Mouse (Mus musculus) fibroblast of lung, adult 2 months (primary cell): ENCODE data around the gene Gm12830.

ENCODE experiments used
- DNase-seq: peaks from one replicate; pipeline ENCODE4 v3.0.0-alpha.2; 2011; ENCODE audit warnings: low read depth

The Gm12830 gene

GRCm38 (mm10) chr4:114821567-114822192 lies at the start of gene Gm12830:
Gm12830 (plus strand) TSS chr4:114821722.
- DNase-seq, result peak; percentile 12

- DNase-seq, result no peak
Observed at GRCm38 (mm10) chr4:114773316-114773715, 48.2 kb upstream of the Gm12830 start.

GRCm38 (mm10) chr4:114777625-114778202 lies 43.8 kb upstream of the Gm12830 start:
- no peak for DNase-seq

GRCm38 (mm10) chr4:114778716-114779474 lies 42.6 kb upstream of the Gm12830 start:
- DNase-seq, result no peak

- no peak for DNase-seq
Observed at GRCm38 (mm10) chr4:114779475-114779757, 42.1 kb upstream of the Gm12830 start.

GRCm38 (mm10) chr4:114779758-114780546 lies 41.6 kb upstream of the Gm12830 start:
- peak; percentile 20 for DNase-seq

GRCm38 (mm10) chr4:114782851-114783250 lies 38.7 kb upstream of the Gm12830 start:
- DNase-seq, result no peak

- DNase-seq, result no peak
Observed at GRCm38 (mm10) chr4:114784735-114785134, 36.8 kb upstream of the Gm12830 start.

GRCm38 (mm10) chr4:114788856-114789255 lies 32.7 kb upstream of the Gm12830 start:
- DNase-seq, result no peak

GRCm38 (mm10) chr4:114791650-114792049 lies 29.9 kb upstream of the Gm12830 start:
- DNase-seq, result no peak

- no peak for DNase-seq
Observed at GRCm38 (mm10) chr4:114793836-114794235, 27.7 kb upstream of the Gm12830 start.

GRCm38 (mm10) chr4:114797254-114797914 lies 24.1 kb upstream of the Gm12830 start:
- DNase-seq, result no peak

GRCm38 (mm10) chr4:114798041-114798624 lies 23.4 kb upstream of the Gm12830 start:
- DNase-seq, result no peak

GRCm38 (mm10) chr4:114804096-114804495 lies 17.4 kb upstream of the Gm12830 start:
- no peak for DNase-seq

- DNase-seq, result peak; percentile 2
Observed at GRCm38 (mm10) chr4:114818963-114819702, 2.4 kb upstream of the Gm12830 start.

GRCm38 (mm10) chr4:114834770-114835581 lies 13.5 kb downstream of the Gm12830 start:
- no peak for DNase-seq

- DNase-seq, result no peak
Observed at GRCm38 (mm10) chr4:114841336-114841920, 19.9 kb downstream of the Gm12830 start.

- no peak for DNase-seq
Observed at GRCm38 (mm10) chr4:114842376-114842960, 20.9 kb downstream of the Gm12830 start.

- DNase-seq, result no peak
Observed at GRCm38 (mm10) chr4:114843097-114843721, 21.7 kb downstream of the Gm12830 start.
